Mouse (Mus musculus): ENCODE data around the gene Chst14. TPM values are rescaled to one million over a fixed set of nuclear protein-coding genes. Genes with fewer than 3 reads are reported as not detected.
A peak's percentile ranks its signal among the peaks of the same experiment; 100 is the strongest.

Chst14 gene
- 10 to 100 TPM in 1 of 2 experiments, 1 to 10 TPM in 1; 9.8 to 11.3 TPM for total RNA-seq (2021)
- long read RNA-seq, experiment 1, transcript Chst14-201 (1 exons, 2,090 nt), result major isoform, 13 of 13 reads
- long read RNA-seq, experiment 1, partial matches to known transcripts, result 0 of 13 reads
- long read RNA-seq, experiment 1, other reads (novel, unspliced or antisense), result 0 of 13 reads
- long read RNA-seq, experiment 2, transcript Chst14-201 (1 exons, 2,090 nt), result major isoform, 23 of 24 reads
- long read RNA-seq, experiment 2, partial matches to known transcripts, result 0 of 24 reads
- long read RNA-seq, experiment 2, other reads (novel, unspliced or antisense), result 0 of 24 reads

GRCm38 (mm10) chr2:118926361-118926997, at the start of gene Chst14:
Gene Chst14 (plus strand): TSS chr2:118926496.
- DNase-seq, result peak; percentile 80

DNA sequence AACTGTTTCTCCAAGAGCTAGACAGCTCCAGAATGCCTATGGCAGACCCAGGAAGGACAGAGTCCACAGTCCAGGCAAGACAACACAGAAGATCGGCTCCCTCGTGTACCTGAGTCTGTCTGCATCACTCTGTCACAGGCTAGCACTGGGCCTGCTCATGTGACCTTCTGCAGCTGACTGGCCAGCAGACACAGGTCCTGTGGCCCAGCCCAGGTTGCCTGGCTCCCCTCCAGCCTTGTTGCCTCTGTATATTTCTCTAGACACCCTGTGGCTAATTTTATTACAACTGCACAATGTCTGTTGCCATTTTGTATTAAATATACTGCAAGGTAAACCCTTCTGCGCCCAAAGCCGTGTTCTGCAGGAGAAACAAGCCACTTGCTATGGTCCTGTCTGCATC, 45.3 kb upstream of the Chst14 start:
- DNase-seq, result no peak

DNA sequence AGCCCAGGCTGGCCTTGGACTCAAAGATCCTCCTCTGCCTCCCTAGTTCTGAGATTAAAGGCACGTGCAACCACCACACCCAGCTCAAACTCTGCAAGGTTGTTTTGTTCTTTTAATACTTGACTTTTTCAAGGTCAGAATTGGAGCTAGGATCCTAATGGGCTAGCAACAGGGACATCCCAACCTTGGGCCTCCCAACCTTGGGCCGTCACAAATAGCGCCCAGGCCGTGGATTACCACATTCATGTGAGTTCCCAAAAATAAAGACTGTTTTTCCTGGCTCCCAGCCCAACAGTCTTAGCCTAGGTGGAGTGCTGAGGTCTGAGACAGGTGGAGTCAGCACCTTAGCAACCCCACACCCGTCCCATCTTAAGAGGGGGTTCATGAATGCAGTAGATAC, 44.3 kb upstream of the Chst14 start:
- DNase-seq, result no peak

DNA sequence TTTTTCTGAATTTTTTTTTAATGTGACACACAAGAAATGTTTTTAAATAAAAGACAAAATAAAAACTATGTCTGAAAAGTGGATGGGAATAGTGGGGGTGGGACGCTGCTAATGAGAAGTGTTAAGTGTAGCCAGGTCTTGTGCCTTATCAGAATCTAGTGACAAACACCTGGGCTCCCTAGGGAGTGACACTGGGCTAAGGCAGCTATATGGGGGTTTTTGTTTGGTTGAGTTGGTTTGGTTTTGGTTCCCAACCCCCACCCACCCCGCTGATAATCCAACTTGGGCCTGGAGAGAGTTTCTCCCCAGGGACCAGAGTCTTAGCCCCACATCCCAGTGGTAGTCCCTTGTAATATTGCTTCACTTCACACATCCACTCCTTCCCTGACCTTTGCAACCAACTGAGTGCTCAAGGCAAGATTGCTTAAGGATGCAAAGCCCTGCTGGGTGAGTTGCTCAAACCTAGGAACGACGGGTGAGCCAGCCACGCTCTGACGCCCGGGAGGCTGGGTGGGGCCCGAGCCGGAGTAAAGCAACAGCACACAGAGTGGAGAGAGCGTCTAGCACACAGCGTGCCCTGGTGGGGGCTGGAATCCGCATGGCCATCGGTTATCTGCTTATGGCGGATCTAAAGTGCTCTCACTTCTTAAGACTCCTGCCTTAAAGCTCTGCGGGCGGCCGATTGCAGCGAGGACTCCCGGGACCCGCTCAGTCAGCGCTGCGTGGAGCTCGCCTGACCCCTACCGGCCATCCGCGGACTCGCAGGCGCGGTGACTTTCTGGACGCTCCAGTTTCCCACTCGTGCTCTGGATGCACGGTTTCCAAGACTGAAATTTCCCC, 43.2 kb upstream of the Chst14 start:
- peak; percentile 92 for DNase-seq

DNA sequence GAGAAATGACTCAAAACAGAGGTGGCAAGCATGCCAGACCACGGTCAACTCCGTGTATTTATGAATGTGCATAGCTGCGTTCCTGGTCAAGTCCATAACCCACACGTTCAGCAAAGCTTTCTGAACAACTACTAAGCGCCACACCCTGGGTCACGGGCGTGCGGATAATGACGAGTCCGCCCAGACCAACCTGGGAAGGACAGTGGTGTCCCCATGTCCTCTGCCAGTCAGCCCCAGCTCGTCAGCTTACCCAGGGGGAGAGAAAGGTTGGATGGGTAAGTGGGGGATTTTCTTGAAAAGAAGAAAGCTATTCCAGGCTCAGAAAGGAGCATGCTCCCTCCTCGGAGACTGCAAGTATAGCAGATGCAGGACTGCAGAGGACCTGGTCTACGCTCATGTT, 38.9 kb upstream of the Chst14 start:
- DNase-seq, result no peak

GRCm38 (mm10) chr2:118887845-118888548, 38.3 kb upstream of the Chst14 start:
- DNase-seq, result no peak

- DNase-seq, result no peak
Observed at GRCm38 (mm10) chr2:118891173-118891572, 35.1 kb upstream of the Chst14 start.

DNA sequence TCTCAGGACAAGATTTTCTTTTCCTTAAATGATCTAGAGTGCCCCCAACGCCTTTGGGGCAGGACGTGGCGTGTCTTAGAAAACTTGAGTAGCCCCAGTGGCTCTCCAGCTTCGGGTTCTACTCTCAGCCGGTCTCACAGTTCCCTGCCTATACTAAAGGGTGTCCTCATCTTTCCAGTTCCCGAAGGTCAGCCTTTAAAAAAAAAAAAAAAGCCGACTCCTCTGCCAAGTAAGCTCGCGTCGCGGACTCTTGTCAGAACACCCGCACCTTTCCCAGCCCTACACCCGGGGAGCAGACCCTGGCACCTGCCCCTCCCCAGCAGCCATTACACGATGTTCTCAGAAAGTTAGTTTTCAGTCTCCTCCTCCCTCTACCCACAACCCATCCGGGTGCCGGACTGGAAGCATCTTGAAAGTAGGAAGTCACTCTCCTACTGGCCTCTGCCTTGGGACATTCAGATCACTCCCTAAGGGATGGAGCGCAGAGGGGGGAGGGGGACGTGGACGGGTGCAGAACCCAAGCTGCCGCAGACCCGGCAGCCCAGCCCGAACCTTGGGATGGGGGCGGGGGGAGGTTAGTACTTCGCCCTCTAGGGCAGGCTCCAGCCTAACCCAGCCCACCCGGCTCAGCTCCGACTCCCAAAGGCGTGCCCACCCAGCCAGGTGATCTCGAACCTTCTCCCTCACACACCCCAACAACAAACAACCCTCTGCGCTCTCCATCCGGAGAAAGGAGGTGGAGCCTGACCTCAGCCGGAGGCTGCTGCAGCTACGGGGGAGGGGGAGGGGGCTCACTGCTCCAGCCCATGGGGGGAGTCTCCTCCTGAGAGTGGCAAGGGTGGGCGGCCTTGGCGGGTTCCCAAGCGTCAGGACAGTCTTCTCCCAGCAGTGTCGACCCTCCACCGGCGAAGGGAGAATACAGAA, 30.0 kb upstream of the Chst14 start:
- DNase-seq, result peak; percentile 38

GRCm38 (mm10) chr2:118896914-118897291, 29.4 kb upstream of the Chst14 start:
- DNase-seq, result no peak

GRCm38 (mm10) chr2:118897392-118897791, 28.9 kb upstream of the Chst14 start:
- no peak for DNase-seq

DNA sequence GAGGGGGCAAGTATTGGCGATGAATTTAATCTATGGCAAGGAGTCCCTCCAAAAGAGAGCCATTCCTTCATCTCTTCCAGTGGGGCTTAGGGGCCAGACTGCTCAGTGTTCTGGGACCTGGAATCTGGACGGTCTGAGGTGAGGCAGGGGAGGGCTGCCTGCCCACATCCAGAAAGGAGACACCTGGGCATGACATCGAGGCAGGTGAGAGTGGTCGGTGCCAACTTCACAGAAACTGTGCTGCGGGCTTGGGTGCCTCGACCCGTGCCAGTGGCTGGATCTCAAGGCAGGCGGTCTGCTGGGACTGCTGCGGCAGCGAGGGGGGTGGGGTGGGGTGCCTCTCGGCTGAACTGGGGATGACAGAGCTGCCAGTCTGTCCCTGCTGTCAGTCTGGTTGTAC, 28.5 kb upstream of the Chst14 start:
- DNase-seq, result no peak

- no peak for DNase-seq
Observed at GRCm38 (mm10) chr2:118898771-118899170, 27.5 kb upstream of the Chst14 start.

DNA sequence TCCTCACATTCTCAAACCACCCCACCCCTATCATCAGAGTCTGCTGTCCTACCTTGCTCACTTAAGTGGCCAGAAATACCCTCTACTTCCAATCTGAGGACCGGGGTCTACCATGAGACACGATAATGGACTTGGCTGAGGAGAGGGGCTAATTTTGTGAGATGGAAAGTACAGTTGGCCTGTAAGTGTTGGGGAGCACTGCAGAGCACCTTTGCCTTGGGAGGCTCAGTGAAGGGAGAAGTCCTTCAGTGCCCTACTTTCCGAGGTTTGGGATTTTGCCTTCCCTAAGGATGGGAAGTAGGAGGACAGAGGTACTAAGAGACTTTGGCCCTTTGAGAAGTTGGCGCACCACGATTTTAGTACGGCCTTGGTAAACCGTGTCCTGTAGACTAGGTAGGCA, 27.0 kb upstream of the Chst14 start:
- no peak for DNase-seq

DNA sequence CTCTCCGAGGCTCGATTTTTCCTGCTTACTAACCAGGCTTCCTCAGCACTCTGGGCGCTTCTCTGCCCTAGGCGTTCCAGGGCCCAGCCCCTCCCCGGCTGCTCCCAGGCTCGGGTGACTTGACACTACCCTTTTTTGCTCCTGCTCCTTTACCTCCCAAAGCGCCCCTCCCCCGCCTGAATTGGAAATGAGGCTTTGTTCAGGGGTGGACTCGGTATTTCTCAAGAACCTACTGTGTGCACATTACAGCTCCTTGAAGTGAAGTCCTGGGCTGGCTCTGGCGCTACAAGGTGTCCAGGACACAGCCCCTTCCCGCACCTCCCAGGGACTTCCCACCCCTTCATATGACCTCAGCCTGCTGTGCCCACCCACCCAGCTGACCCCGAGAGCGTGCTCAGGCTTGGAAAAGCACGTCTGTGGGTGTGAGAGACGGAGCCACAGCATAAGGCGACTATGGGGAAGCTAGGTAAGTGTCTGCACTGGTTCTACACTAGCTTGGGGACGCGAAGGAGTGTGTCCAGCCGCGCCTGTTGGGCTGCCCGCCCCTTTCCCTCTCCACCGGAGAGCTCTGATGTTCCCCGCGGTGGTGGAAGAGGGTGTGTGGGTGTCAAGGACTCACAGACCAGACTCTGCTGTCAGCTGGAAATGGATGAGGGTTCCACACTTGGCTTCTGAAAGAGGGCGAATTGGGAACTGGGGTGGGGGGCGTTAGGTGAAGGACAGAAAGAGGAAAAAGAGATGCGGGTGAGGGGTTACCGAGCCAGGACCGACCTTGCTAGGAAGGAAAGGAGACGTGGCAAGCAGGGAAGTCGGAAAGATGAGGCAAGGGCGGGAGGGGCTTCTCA, 26.1 kb upstream of the Chst14 start, which contains the start of gene Bahd1:
Gene Bahd1 (plus strand): TSS at position 397 of the 845 bp plus-strand sequence.
- DNase-seq, result peak; percentile 34

DNA sequence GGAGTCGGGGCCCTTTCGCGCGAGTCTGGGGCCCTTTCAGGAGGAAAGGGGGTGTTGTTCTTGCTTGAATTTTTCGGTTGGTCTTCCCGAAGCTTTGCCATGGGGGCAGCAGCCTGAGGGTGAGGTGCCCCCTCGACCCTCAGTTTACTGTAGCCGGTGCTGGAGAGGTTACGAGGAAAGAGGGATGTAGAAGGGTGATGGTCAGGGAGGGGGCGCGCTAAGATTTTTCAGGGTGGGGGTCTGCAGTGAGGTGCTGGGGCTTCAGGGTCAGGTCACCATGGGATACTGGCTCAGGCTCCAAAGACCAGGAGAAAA, 25.5 kb upstream of the Chst14 start:
- no peak for DNase-seq

GRCm38 (mm10) chr2:118901175-118902031, 24.9 kb upstream of the Chst14 start:
- peak; percentile 97 for DNase-seq

DNA sequence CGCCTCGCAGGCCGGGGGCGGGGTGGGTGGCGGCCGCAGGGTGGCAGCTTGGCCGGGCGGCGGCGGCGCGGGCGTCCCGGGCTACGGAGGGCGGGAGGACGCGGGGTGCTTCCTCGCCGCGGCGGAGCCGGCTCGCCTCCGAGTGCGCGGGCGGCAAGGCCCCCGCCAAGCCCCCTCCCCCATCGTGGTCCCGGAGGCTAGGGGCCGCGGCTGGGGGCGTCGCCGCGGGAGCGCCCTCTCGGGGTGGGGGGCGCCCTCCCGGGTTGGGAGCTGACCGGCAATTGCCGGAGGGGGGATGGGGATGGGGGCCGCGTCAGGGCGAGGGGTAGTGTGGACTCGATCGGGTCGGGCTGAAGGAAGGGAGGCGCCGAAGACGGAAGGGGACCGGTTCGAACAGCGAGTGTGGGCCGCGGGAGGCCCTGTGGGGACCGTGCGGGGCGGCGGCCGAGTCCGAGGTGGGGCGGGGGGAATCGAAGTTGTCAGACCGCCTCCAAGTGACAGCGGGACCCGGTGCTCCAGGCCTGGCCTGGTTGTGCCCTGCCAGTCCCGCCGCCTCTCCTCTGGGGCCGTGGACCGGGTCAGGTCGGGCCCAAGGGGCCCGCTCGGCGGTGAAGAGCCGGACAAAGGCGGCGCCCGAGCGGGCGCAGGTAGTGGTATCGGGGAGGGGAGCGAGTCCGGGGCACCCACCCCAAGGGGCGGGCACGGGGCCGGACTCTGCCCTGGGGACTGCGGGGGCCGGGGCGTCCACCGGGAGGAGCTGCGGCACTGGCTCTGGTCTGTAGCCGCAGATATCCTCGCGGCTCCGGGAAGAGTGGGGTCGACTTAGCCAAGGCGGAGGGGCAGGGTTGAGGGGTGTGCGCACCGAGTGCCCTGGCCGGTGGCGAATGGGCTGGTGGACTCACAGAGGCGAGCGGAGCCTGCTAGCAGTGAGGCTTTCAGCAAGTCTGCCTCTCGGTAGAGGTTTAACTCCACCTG, 24.0 kb upstream of the Chst14 start:
- DNase-seq, result peak; percentile 50

- no peak for DNase-seq
Observed at GRCm38 (mm10) chr2:118903333-118903741, 23.0 kb upstream of the Chst14 start.

All from gastrocnemius, postnatal 10 days (tissue).